Mouse (Mus musculus) E14TG2a.4 (cell line): ENCODE results near the gene Helz.
"Not testable (repeated sequence)": the region's sequence is repeated elsewhere in the genome, so short reads cannot be mapped to it uniquely, and the experiment has no call there.

ENCODE experiments used
- H3K27me3 ChIP-seq: 2 replicates; pipeline ENCODE4 v1.6.1; 2014; ENCODE audit warnings: low read length, control low read depth; ENCODE audit not compliant: insufficient read depth
- H3K36me3 ChIP-seq: 2 replicates; pipeline ENCODE4 v1.6.1; 2014; ENCODE audit warnings: low read length, control low read depth; ENCODE audit not compliant: insufficient read depth
- H3K4me1 ChIP-seq: replicated peaks from 2 replicates; pipeline ENCODE4 v1.6.1; 2014; ENCODE audit warnings: low read depth, low read length, control low read depth
- H3K4me3 ChIP-seq: replicated peaks from 2 replicates; pipeline ENCODE4 v1.5.1; 2014; ENCODE audit warnings: mild to moderate bottlenecking, low read length
- H3K9me3 ChIP-seq: 2 replicates; pipeline ENCODE4 v1.6.1; 2014; ENCODE audit warnings: low read length, control low read depth
- CTCF ChIP-seq: conservative IDR thresholded peaks from 2 replicates; pipeline ENCODE4 v1.5.1; 2014; ENCODE audit warnings: low read length
- NANOG ChIP-seq: IDR thresholded peaks from 2 replicates; pipeline ENCODE4 v1.6.1; 2014; ENCODE audit warnings: borderline replicate concordance, low read length, mixed read lengths
- POU5F1 ChIP-seq: IDR thresholded peaks from 2 replicates; pipeline ENCODE4 v1.6.1; 2014; ENCODE audit warnings: low read length, borderline replicate concordance

Helz gene

DNA sequence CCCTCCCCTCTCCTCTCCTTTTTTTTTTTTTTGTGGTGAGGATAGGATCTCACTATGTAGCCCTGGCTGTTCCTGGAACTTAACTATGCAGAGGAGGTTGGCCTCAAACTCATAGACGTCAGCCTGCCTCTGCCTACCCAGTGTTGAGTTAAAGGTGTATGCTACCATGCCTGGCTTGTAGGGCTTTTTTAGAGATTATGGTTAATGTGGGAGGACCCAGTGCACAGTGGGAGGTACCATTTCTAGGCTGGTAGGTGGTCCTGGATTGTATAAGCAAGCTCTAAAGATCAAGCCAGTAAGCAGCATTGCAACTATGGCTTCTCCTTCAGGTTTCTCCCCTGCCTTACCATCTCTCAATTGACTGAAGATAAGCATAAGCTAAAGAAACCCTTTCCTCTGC is 7.4 kb upstream of the Helz start:
- peaks cover 65% of the 10 kb centered on the region for H3K4me1 ChIP-seq
- H3K36me3 ChIP-seq, result no peaks in the 10 kb centered on the region
- H3K27me3 ChIP-seq, result no peaks in the 10 kb centered on the region
- no peak overlapping the region for H3K4me3 ChIP-seq
- TF ChIP-seq POU5F1 (no peak), CTCF (no peak), NANOG (no peak)
- no peaks in the 10 kb centered on the region for H3K9me3 ChIP-seq

DNA sequence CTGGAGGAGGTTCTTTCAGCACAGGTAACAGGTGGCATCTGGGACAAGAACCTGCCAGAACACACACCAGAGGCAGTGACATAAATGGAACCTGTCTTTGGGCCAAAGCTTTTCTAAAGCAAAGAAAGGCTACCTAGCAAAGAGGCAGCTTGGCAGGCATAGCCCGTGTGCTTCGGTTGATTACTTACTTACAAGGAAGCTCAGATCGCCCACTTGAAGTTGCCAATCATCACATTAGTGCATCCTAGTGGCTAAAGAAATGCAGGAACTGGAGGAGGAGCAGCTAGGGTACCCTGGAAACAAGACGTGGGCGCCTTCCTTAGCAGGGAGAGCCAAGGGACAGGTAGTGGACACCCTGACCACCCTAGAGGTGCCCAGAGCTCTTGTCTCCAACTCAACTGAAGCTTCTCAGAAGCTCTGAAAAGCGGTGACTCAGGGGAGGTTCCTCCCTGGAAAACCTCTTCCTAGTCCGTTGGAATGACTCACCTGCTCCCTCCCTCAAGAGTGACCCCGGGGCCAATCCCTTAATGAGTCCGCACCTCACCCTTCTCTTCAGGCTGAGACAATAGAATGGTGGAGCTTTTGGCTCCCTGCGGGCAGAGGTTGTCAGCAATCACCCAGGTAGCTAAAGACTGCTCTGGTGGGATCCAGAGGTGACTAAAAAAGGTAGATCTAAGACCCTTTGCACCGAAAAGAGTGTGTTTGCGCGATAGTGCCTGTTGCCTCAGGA is 1.8 kb upstream of the Helz start:
- peaks cover 19% of the 10 kb centered on the region for H3K36me3 ChIP-seq
- no peak for TF ChIP-seq NANOG
- no peaks in the 10 kb centered on the region for H3K9me3 ChIP-seq
- H3K27me3 ChIP-seq, result no peaks in the 10 kb centered on the region
- peaks cover 58% of the 10 kb centered on the region for H3K4me1 ChIP-seq
- H3K4me3 ChIP-seq, result peak overlapping the region; percentile 97

DNA sequence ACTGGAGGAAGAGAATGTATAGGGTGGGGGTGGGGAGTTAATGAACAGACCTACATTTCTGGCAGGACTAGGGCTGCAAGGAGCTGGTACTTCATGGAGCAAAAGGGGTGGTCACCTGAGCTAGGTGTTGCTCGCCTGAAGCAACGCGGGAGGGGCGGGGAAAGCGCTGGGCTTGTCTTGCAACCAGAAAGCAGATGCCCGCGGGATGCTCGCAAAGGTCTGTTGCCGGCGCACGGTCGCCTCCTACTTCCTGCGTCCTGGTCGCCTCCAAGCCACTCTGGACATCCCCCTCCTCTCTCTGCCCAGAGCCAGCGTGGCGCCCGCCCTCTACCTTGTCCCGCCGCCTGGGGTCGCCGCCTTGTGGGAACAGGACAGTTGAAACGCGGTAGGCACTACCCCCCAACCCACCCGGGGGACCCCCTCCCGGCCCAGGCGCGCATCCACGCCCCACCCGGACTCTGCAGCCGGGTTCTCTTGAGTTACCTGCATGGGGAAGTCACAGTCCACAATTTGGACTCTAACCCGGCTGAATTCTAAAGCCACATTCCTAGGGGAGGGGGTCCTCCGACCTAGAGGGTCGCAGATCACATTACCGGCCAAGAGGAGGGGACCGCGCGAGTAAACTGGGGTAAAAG is 946 bp upstream of the Helz start:
- Histone ChIP-seq H3K27me3 (no peaks in the 10 kb centered on the region), H3K4me3 (peak overlapping the region; percentile 97), H3K4me1 (peaks cover 60% of the 10 kb centered on the region), H3K9me3 (no peaks in the 10 kb centered on the region), H3K36me3 (peaks cover 27% of the 10 kb centered on the region)
- TF ChIP-seq CTCF (no peak), POU5F1 (no peak), NANOG (no peak)

DNA sequence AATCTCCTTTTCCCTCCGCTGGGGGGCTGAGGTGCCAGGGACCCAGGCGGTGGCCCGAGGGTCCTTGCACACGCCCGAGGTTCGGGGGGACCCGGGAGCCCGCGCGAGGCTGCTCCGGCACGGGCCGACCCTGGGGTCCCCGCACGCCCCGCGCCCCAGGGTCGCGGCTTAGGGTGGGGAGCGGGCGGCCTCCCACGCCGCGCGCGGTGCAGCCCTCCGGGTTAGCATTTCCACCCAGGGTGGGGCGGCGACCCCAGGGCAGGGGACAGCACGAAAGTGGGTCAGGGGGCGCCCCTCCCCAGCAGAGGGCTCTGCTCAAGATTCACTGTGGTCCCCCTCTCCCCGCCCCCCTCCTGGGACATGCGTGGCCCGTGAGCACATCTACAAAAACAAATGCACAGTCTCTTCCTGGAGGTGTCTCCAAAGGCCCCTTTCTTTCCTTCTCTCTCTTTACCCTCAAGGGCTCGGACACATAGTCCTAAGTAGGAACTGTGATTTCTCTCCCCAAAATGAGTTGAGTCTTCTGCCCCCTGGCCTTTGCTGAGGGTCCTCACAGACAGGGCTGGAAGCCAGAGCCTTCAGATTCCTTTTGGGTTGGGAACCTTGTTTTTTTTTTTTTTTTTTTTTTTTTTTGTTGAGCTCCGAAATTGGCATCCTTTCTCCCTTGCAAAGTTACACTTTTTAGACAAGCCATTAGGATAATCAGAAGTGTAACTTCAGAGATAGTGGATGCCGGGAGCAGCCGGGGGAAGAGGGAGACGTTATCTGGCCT is 660 bp downstream of the Helz start:
- TF ChIP-seq POU5F1 (no peak), CTCF (no peak), NANOG (no peak)

DNA sequence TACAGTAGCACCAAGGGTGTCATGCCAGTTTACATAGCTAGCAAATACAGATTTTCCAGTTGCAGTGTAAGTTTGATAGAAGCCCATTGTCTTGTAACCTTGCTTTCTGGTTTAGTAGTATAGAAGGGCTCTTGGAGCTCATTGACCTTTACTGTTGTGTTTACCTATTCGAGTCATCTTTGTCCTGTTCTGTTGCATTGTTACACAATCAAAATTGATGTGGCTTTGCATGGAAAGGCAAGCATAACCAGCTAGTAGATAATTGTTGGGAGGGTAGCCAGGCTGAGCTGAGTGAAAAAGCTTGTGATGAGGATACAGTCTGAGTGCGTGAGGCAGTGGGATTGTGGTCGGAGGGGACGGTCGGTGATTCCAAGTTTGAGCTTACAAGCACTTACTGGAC is 12.1 kb downstream of the Helz start:
- H3K27me3 ChIP-seq, result no peaks in the 10 kb centered on the region
- H3K4me1 ChIP-seq, result peaks cover 19% of the 10 kb centered on the region
- no peak for TF ChIP-seq NANOG
- TF ChIP-seq CTCF, result no peak
- TF ChIP-seq POU5F1, result no peak
- peaks cover 73% of the 10 kb centered on the region for H3K36me3 ChIP-seq
- no peak overlapping the region for H3K4me3 ChIP-seq
- H3K9me3 ChIP-seq, result 0 out of 2 replicates have a peak, but pooled peaks cover 3% of the 10 kb centered on the region

More for the DNA sequence above, 660 bp downstream of the Helz start:
- Histone ChIP-seq H3K27me3 (no peaks in the 10 kb centered on the region), H3K4me1 (peaks cover 61% of the 10 kb centered on the region), H3K36me3 (peaks cover 41% of the 10 kb centered on the region), H3K9me3 (no peaks in the 10 kb centered on the region), H3K4me3 (peak overlapping the region; percentile 97)

DNA sequence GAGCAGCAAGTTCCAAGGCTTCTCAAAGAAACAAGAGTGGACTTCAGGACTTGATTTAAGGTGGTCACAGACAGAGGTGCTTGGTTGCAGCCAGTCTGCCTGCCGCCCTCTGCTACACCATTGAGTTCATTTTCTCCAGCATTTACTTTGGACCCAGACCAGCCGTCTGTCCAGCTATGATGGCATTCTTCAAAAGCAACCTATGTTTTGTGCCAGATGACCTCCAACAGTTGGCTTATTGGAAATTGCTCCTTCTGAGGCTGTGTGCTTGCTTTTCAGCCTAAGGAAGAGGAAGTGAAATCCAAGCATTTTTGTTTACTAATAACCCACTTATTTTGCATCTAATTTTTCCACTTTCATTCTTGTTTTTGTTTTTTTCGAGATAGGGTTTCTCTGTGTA is 19.7 kb downstream of the Helz start:
- Histone ChIP-seq H3K9me3 (peaks cover 32% of the 10 kb centered on the region), H3K4me3 (no peak overlapping the region), H3K4me1 (peaks cover 16% of the 10 kb centered on the region), H3K27me3 (no peaks in the 10 kb centered on the region), H3K36me3 (peaks cover 91% of the 10 kb centered on the region)
- no peak for TF ChIP-seq POU5F1
- no peak for TF ChIP-seq NANOG
- TF ChIP-seq CTCF, result no peak

DNA sequence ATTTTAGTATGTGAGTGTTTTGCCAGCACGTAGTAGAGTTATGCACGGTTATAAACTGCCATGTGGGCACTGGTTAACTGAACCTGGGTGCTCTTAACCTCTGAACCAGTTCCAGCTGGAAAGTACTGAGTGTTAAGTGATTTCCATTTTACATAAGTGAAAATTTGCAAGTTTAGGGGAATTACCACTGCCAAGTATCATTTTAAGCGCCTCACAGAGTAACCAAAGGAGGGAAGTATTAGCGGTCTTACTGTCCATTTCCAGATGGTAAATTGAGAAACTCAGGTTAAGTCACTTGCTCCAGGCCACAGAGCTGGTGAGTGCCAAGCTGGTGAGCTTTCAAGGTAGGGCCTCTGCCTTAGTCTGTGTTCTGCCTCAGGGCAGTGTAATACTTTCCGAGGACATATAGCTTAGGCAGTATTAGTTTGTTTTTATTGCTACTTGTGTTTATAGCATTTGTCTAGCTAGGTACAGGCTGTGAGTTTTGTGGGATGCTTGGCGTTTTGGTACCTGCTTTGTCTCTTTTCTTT is 20.8 kb downstream of the Helz start:
- Histone ChIP-seq H3K36me3 (peaks cover 91% of the 10 kb centered on the region), H3K4me1 (peaks cover 27% of the 10 kb centered on the region), H3K4me3 (no peak overlapping the region), H3K27me3 (no peaks in the 10 kb centered on the region), H3K9me3 (peaks cover 32% of the 10 kb centered on the region)
- no peak for TF ChIP-seq POU5F1
- no peak for TF ChIP-seq NANOG
- TF ChIP-seq CTCF, result no peak

DNA sequence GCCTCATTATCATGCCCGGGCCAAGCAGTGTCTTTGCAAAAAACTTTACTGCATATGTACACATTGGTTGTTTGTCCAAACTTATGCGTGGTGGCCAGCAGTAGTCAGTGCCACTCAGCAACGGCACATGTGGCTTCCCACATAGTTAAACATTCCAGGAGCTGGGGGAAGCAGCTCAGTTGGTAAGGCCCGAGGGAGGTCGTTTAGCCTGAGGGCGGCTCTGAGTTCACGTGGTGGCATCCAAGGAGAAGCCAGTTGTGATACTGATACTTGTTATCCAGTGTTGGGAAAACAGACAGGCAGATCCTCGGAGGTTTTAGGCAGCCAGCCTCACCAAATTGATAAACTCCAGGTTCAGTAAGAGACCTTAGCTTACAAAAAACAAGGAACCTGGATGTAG is 23.2 kb downstream of the Helz start:
- not testable (repeated sequence) for H3K27me3 ChIP-seq

More for the DNA sequence above, 23.2 kb downstream of the Helz start:
- H3K4me3 ChIP-seq, result not testable (repeated sequence)
- Histone ChIP-seq H3K36me3 (peaks cover 94% of the 10 kb centered on the region), H3K4me1 (peaks cover 29% of the 10 kb centered on the region), H3K9me3 (peaks cover 32% of the 10 kb centered on the region)
